Mouse (Mus musculus) thymus, adult 2 months (tissue): ENCODE data around the gene Abcc1. TPM values are rescaled to one million over a fixed set of nuclear protein-coding genes. Genes with fewer than 3 reads are reported as not detected.
A peak's percentile ranks its signal among the peaks of the same experiment; 100 is the strongest.

Experiments
- DNase-seq: peaks from one replicate; pipeline ENCODE4 v3.0.0; 2021
- H3K27ac ChIP-seq: fragments of 200-500 bp; 2 replicates; pipeline ENCODE4 v1.5.1; 2012; ENCODE audit warnings: low read length, control low read depth; ENCODE audit not compliant: control insufficient read depth, insufficient read depth
- H3K27me3 ChIP-seq: fragments of 200-500 bp; 2 replicates; pipeline ENCODE4 v1.6.1; 2012; ENCODE audit warnings: mild to moderate bottlenecking, low read length, moderate library complexity, mixed read lengths; ENCODE audit not compliant: control insufficient read depth, insufficient read depth
- H3K36me3 ChIP-seq: fragments of 200-500 bp; 2 replicates; pipeline ENCODE4 v1.6.1; 2012; ENCODE audit warnings: mild to moderate bottlenecking, low read length, moderate library complexity; ENCODE audit not compliant: control insufficient read depth, insufficient read depth
- H3K4me1 ChIP-seq: fragments of 200-500 bp; replicated peaks from 2 replicates; pipeline ENCODE4 v1.6.1; 2012; ENCODE audit warnings: low read length; ENCODE audit not compliant: control insufficient read depth, insufficient read depth
- H3K4me3 ChIP-seq: fragments of 200-500 bp; 2 replicates; pipeline ENCODE4 v1.5.1; 2012; ENCODE audit warnings: mild to moderate bottlenecking, low read length, control low read depth, moderate library complexity; ENCODE audit not compliant: control insufficient read depth, insufficient read depth
- CTCF ChIP-seq: fragments of 200-500 bp; IDR thresholded peaks from 2 replicates; pipeline ENCODE4 v1.5.1; 2012; ENCODE audit warnings: mild to moderate bottlenecking, control low read depth, low read length, moderate library complexity, borderline replicate concordance; ENCODE audit not compliant: control insufficient read depth, poor library complexity, insufficient read depth; ENCODE audit errors: extremely low read depth
- POLR2A ChIP-seq: fragments of 200-500 bp; IDR thresholded peaks from 2 replicates; pipeline ENCODE4 v1.6.1; 2012; ENCODE audit warnings: mild to moderate bottlenecking, low read length, control low read depth, moderate library complexity; ENCODE audit not compliant: control insufficient read depth, poor library complexity, insufficient read depth; ENCODE audit errors: extremely low read depth
- WGBS: fragments of 180-500 bp; shearing (Covaris S2); methylation state at CpG from one replicate; pipeline ENCODE4 v1.1.7; 2018; 5-methylcytosine and 5-hydroxymethylcytosine counted together
- polyA plus RNA-seq: library from polyadenylated mRNA; depleted of rRNA; stranded (reverse); fragments of >200 nt; gene quantifications from 2 replicates; pipeline ENCODE4 v1.2.3, GENCODE M21; 2012

The Abcc1 gene
- polyA plus RNA-seq, 1 experiment: 29.7 TPM

DNA sequence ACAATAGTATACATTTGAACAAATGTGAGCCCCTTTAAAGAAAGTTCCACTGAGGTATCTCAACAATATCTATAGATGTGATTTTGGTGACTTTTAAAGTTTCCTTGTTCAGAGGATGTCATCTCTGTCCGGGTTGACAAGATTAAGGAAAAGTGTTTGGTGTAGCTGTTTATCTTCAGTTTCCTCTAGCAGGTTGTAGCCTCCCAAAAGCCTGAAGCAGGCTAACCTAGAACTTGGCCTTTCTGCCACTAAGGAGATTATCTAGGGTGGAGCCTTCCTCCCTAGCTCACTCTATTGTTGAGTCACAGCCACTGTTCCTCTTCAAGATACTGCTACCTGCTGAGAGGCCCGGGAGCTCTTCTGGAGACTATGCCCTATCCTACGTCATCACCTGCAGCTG is 16.4 kb upstream of the Abcc1 start:
- no peak overlapping the region for H3K4me3 ChIP-seq
- TF ChIP-seq POLR2A (no peak), CTCF (no peak)
- H3K4me1 ChIP-seq: no peaks in the 10 kb centered on the region
- no peaks in the 10 kb centered on the region for H3K36me3 ChIP-seq
- 98% methylated on average over 3 of the region's 3 CpGs for WGBS
- no peak overlapping the region for H3K27ac ChIP-seq
- DNase-seq: no peak
- no peaks in the 10 kb centered on the region for H3K27me3 ChIP-seq

- no peak for TF ChIP-seq POLR2A
- no peak for TF ChIP-seq CTCF
- Histone ChIP-seq H3K36me3 (no peaks in the 10 kb centered on the region), H3K27ac (no peak overlapping the region), H3K27me3 (no peaks in the 10 kb centered on the region), H3K4me1 (peaks cover 2% of the 10 kb centered on the region; the same call in 1 of the 2 replicates), H3K4me3 (no peak overlapping the region)
- no peak for DNase-seq
Observed at GRCm38 (mm10) chr16:14351571-14351970, 9.8 kb upstream of the Abcc1 start.

- no peak overlapping the region for H3K4me3 ChIP-seq
- H3K36me3 ChIP-seq: no peaks in the 10 kb centered on the region
- WGBS: 84% methylated on average over 3 of the region's 3 CpGs
- peaks cover 2% of the 10 kb centered on the region; the same call in 1 of the 2 replicates for H3K4me1 ChIP-seq
- H3K27ac ChIP-seq: no peak overlapping the region
- DNase-seq: no peak
- TF ChIP-seq POLR2A: no peak
- no peaks in the 10 kb centered on the region for H3K27me3 ChIP-seq
Observed at GRCm38 (mm10) chr16:14352234-14352633, 9.1 kb upstream of the Abcc1 start.

- H3K4me1 ChIP-seq: peaks cover 2% of the 10 kb centered on the region; the same call in 1 of the 2 replicates
- no peak overlapping the region for H3K4me3 ChIP-seq
- 73% methylated on average over 5 of the region's 5 CpGs for WGBS
- H3K27ac ChIP-seq: no peak overlapping the region
- H3K36me3 ChIP-seq: no peaks in the 10 kb centered on the region
- no peak for DNase-seq
- no peaks in the 10 kb centered on the region for H3K27me3 ChIP-seq
- no peak for TF ChIP-seq CTCF
- no peak for TF ChIP-seq POLR2A
Observed at GRCm38 (mm10) chr16:14352663-14353062, 8.7 kb upstream of the Abcc1 start.

GRCm38 (mm10) chr16:14357859-14358258 is 3.5 kb upstream of the Abcc1 start:
- Histone ChIP-seq H3K4me3 (no peak overlapping the region), H3K4me1 (peaks cover 9% of the 10 kb centered on the region)

GRCm38 (mm10) chr16:14358531-14358930 is 2.8 kb upstream of the Abcc1 start:
- no peak for DNase-seq
- Histone ChIP-seq H3K27me3 (no peaks in the 10 kb centered on the region), H3K27ac (no peak overlapping the region), H3K4me3 (no peak overlapping the region), H3K4me1 (peaks cover 9% of the 10 kb centered on the region), H3K36me3 (no peaks in the 10 kb centered on the region)
- WGBS: 76% methylated on average over 1 of the region's 1 CpGs
- TF ChIP-seq CTCF (no peak), POLR2A (no peak)

More at GRCm38 (mm10) chr16:14357859-14358258, 3.5 kb upstream of the Abcc1 start:
- Histone ChIP-seq H3K27ac (no peak overlapping the region), H3K36me3 (no peaks in the 10 kb centered on the region), H3K27me3 (no peaks in the 10 kb centered on the region)
- 96% methylated on average over 2 of the region's 2 CpGs for WGBS
- TF ChIP-seq POLR2A (no peak), CTCF (no peak)
- DNase-seq: no peak

DNA sequence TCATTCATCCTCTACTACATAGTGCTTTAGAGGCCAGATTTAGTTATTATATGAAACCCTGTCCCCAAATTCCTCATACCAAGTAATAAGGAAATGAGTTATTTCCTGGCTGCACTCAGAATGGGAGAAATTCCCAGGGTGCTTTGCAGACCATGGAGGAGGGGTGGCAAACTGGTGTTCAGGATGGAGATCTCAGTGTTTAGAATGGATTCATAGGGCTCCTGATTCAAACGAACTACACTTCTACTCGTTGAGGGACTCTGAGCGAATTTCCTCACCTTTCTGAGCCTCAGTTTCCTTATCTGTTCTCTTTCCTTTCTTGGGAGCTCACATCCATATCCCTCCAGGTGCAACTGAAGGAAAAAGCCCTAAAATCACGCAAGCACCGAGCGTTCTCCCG is 427 bp upstream of the Abcc1 start:
- WGBS: 14% methylated on average over 7 of the region's 7 CpGs
- Histone ChIP-seq H3K4me3 (peak overlapping the region; percentile 69), H3K4me1 (peaks cover 7% of the 10 kb centered on the region), H3K36me3 (no peaks in the 10 kb centered on the region), H3K27me3 (no peaks in the 10 kb centered on the region), H3K27ac (no peak overlapping the region)
- TF ChIP-seq POLR2A (no peak), CTCF (no peak)
- DNase-seq: no peak
